Mouse (Mus musculus): ENCODE data around the gene Klhl12.

The Klhl12 gene

DNA sequence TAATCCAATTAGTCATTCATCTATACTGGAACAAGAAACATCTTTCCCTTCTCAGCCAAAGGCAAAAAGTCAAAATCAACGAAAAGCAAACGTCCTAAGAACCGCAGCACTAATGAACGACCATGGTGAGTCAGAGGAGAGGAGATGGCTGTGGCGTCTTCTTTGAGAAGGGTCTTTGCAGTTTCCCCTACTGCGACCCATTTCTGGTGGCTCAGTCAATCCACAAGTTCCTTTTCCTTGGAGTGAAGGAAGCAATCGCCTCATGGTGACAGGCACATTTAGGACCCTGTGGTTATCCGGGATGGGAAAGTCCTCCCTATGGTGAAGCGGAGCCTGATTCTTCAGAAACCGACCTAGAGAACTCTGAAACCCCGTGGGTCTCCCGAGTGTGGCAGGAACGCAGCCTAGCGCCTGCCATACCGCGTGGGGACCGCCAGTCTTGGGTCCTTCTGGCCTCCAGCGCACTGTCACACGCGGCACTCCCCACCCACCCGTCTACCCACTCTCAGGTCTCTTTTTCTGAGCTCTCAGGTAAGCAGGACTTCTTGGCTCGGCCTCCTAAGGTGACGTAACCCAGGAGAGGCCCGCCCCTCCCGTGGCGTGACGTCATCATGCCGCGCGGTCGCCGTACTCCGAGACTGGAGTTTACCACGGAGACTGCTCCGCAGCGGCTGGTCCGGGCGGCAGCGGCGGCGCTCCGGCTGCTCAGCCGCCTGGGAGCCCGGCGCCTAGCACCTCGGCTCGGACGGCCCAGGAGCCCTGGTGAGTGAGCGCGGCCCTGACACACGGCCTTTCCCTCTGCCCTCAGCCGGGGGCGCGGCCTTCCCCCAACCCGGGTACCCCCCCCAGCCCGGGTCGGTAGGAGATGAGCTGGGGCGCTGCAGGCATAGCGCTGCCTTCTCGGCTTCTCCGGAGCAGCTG, at the start of gene Klhl12:
TSS of gene Klhl12 (plus strand) at position 628 of the 921 bp plus-strand sequence.
- DNase-seq: peak; percentile 99

GRCm38 (mm10) chr1:134406414-134406771, 48.9 kb upstream of the Klhl12 start:
- no peak for DNase-seq

- DNase-seq: no peak
These were observed 47.3 kb upstream of the Klhl12 start for GRCm38 (mm10) chr1:134408080-134408479.

- peak; percentile 82 for DNase-seq
These were observed 43.4 kb upstream of the Klhl12 start for GRCm38 (mm10) chr1:134411706-134412629.

DNA sequence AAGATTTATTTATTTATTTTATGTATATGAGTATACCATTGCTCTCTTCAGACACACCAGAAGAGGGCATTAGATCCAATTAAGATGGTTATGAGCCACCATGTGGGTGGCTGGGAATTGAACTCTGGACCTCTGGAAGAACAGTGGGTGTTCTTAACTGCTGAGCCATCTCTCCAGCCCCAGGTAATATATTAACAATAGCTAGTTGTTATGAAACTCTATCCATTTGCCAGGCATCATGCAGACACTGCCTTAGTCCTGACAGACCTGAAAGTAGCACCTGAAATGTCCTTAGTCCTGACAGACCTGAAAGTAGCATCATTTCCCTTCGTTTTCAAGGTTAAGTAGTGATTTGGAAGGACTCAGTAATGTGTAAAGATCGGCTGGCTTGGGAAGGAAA, 41.3 kb upstream of the Klhl12 start:
- DNase-seq: no peak

DNA sequence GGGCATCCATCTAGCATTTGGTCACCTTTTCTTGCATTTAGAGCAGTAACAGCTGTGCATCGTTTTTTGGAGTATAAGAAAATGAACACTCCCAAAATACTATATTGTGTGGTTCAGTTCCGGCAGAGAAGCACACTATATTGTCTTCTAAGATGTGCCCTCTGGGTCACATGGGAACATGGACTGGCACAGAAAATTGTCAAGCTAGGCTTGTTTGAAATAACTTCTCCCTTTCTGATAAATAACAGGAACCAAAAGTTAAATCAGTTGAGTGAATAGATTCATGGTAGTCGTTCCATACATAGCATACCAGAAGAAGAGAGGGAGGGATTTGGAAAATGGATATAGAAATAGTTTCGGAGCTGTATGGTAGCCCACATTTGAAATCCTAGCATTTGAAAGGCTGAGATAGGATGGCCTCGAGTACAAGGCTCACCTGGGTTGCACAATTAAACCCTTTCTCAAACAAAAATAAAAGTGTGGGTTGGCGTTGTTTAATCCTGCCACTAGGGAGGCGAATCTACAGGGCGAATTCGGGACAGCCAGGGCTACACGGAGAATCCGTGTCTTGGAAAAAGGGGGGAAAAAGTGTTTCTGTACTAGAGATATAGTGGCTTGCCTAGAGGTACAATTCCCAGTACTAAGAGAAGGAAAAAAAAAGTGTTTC, 40.7 kb upstream of the Klhl12 start:
- DNase-seq: no peak

DNA sequence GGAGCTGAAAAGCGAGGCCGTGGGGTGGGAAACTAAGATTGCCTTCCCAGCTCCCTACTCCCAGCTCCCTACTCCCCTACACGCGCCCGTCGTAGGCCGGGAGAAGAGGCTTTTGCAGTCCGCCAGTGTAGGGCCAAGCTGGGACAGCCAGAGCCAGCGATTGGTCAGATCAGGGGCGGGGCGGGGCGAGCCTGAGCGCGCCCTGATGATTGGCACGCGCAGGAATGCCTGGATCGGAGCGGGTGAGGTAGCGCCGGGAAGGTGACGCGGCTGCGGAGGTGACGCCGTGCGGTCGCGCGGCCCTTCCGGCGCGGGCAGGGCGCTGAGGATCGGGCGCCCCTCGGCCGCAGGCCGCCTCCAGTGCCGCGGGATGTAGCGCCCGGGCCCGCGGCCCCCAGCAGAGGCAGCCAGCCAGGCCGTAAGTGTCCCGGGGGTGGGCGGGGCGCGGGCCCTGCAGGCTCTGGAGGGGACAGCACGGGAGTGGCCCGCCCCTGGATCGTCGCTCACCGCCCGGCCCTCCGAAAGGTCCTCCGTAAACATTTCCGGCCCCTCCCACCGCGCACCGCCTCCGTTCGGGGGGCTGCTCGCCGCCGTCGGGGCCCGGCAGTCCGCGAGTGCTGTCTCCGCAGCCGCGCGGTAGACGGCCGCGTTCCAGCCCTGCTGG, 40.0 kb upstream of the Klhl12 start, which contains the start of gene Adipor1:
TSS of gene Adipor1 (plus strand) at position 211 of the 664 bp plus-strand sequence.
- DNase-seq: peak; percentile 100

- peak; percentile 89 for DNase-seq
These were observed 36.8 kb upstream of the Klhl12 start for GRCm38 (mm10) chr1:134418414-134418975.

GRCm38 (mm10) chr1:134419176-134419575, 36.2 kb upstream of the Klhl12 start:
- DNase-seq: no peak

DNA sequence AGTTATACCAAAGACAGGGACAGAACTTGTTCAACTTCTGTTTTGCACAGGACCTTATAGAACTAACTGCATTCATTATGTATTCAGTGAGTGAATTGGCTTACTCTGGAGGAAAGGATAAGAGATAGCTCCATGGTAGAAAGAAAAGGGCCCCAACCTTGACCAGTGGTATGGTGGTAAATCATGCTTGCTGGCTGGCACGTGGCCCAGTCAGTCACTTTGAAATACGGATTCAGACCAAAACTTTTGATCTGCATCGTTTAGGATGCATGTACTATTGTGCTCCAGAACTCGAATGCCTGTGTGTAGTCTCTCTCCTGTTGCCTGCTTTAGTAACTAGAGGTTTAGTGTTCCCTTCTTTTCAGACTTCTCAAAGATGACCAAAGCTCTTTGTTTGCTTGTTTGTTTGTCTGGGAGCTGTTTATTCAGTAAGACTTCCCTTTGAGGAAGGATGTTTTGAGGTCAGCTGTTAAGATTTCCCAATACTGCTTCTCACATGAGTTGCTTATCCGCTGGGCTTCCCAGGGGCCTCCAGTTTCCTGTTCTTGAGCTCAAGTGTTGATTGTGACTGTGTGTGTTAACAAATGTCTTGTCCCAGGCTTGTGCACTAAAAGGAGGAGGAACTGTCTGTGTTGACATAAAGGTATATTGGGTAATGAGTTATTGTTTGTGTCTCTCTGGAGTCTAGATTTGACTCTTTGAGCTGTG, 35.4 kb upstream of the Klhl12 start:
- peak; percentile 90 for DNase-seq

- DNase-seq: no peak
These were observed 31.4 kb upstream of the Klhl12 start for GRCm38 (mm10) chr1:134423911-134424310.

GRCm38 (mm10) chr1:134426289-134426688, 29.0 kb upstream of the Klhl12 start:
- DNase-seq: no peak

GRCm38 (mm10) chr1:134433002-134433401, 22.3 kb upstream of the Klhl12 start:
- DNase-seq: peak; percentile 88

DNA sequence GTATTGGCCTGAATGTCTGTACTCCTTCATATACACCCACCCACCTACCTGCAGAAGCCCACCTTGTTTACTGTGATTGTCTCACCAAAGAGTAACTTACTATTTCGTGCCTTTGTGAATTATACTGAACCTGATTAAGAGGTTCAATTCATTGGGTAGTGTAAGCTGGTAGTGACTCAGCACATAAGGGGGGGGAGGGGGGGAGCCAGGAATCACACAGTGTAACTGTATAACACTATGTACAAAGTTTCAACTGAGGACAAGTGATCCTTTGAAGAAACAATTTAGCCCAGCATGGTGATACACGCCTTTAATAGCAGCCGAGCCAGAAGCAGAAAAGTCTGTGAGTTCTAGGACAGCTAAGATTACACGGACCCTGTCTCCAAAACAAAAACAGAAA, 21.9 kb upstream of the Klhl12 start:
- no peak for DNase-seq

DNA sequence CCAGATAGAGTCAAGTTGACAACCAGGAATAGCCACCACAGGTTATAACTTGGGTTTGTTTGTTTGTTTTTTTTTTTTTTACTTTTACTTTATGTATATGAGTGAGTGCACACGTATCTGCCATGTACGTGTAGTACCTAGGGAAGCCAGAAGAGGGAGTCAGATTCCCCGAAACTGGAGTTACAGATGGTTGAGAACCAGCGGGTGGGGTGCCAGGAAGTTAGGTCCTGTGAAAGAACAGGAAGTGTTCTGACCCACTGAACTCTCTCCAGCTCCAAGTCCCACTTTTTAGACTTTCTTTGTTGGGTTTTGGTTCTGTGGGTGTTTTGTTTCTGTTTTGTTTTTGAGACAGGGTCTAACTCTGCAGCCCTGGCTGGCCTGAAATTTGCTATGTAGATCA, 19.9 kb upstream of the Klhl12 start:
- peak; percentile 90 for DNase-seq

DNA sequence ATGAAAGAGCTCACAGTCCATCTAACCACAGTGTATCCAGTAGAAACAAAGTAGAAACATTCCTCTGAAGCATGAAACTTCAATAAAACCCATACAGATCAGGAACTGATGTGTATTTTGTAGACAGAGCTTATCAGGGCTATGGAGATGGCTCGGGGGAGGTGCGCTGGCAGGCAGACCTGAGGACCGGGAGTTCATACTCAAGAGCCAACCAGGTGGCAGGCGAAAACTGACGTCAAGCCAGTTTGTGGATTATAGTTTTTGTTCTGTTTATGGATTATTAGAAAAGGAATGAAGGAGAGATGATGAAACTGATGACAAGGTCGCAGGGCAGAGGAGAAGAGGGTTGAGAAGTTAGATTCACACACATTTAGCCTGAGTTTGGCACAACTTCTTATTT, 14.9 kb upstream of the Klhl12 start:
- peak; percentile 65 for DNase-seq

GRCm38 (mm10) chr1:134441737-134442136, 13.6 kb upstream of the Klhl12 start:
- DNase-seq: peak; percentile 31

DNA sequence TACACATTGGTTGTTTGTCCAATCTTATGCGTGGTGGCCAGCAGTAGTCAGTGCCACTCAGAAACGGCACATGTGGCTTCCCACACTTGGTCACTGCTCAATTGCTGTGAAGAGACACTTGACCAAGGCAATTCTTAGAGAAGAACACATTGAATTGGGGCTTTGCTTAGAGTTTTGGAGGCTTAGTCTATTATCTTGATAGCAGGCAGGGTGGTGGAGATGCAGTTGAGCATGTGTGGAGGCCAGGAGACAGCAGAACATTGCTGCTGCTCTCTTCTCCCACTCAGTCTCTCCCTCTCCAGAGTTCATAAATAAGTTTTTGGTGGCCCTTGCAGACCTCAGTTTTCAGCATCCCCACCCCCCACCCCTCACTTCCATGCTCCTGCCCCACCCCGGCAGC, 12.9 kb upstream of the Klhl12 start:
- DNase-seq: peak; percentile 36

DNA sequence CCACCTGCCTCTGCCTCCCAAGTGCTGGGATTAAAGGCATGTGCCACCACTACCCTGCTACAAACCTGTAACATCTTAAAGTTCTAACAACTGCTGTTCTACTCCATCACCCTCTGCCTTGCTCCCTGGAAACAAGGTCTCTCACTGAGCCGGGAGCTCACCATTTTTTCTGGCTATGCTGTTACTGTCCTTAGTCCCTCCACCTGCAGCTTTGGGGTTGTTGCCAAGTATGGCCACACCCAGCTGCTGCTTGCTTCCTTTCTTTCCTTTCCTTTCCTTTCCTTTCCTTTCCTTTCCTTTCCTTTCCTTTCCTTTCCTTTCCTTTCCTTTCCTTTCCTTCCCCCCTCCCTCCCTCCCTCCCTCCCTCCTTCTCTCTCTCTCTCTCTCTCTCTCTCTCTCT, 12.0 kb upstream of the Klhl12 start:
- DNase-seq: peak; percentile 29

DNA sequence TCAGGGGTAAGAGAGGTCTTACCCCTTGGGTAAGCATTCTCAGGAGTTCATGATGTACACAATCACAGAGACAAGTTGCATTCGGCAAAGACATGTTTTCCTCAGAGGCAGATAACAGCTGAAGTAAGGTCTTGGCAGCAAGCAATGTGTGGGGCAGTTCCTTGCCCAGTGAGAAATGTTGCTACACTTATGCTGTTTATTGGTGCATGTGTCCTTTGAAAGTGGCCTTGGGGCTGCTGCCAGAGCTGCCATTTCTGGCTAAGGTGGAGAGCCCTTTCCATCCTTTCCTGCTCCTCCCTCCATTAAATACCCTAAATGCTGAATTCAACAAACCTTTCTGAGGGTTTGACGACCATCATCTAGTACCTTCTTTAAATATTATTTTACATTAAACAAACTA, 9.9 kb upstream of the Klhl12 start:
- DNase-seq: no peak

- DNase-seq: peak; percentile 51
These were observed 6.8 kb upstream of the Klhl12 start for GRCm38 (mm10) chr1:134448537-134448936.
